Mouse (Mus musculus) right cerebral cortex, adult 18-20 months (tissue): Measurements from ENCODE around the gene Acsm5.
"Not testable (repeated sequence)": the region's sequence is repeated elsewhere in the genome, so short reads cannot be mapped to it uniquely, and the experiment has no call there.

Experiments
- DNase-seq: peaks from one replicate; pipeline ENCODE4 v3.0.0; 2022; ENCODE audit warnings: mixed read lengths

Acsm5 gene

DNA sequence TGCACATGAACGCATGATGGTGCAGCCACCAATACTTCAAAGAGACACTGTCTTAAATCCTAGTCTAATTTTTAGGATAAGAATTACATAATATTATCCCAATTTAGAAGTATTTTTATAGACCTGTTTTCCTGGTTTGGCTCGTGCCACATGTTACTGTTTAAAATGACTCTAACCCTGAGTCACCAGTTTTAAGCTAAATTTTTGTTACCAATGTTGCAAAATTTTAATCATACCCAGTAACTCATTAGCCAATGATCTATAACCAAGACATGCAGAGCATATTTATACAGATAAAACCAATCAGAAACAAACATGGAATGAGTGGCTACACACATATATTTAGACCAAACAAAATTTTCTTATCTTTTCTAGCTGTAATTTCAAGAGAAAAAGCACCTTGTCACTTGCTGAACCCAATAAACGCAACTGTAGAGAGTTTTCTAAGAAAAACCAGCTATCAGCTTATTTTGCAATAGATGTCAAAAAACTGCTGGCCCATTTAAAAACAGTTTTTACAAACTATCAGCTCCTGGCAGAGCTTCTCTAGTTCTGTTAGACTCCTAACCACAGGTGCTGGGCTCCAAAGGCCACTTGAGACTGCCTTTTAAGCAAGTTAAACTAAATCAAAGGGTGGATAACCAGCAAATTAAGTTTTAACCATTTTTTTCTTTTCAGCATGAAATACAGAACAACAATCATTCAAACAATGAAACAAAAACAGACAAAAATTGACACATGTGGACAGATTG, 31.4 kb downstream of the Acsm5 start:
- DNase-seq: no peak

GRCm38 (mm10) chr7:119554040-119554439, 34.8 kb downstream of the Acsm5 start, which contains the start of gene Acsm2:
Acsm2 (plus strand) TSS chr7:119554340.
- no peak for DNase-seq

DNA sequence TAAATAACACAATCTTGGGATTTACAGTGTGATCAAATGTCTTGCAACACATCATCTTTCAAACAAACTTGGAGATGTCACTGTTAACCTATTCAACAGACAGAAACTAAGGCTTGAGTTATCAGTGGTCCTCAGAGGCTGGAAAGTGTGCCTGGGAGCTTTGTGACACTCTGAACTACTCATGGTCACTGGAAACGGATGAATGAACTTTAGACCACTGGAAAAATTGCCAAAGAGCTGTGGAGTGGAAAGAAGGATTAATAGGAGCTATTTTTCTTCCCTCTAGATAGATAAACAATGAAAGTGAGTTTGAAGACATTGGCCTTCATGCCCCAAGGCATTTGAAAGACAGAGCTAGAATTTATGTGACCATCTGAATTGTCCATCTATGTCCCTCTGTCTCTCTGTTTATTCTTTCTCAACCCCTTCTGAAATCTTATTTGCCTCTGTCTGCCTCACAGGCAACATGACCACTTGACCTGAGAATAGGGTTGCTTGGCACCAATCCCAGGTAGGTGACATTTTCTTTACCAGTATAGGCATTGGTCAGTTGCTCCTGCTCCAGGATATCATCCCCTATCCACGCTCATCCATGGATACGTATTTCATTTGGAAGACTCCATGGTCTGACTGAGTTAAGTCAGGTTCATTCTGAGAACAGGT, 40.7 kb downstream of the Acsm5 start:
- DNase-seq: no peak

- DNase-seq: no peak
Measured at GRCm38 (mm10) chr7:119560452-119560835, 41.2 kb downstream of the Acsm5 start.

DNA sequence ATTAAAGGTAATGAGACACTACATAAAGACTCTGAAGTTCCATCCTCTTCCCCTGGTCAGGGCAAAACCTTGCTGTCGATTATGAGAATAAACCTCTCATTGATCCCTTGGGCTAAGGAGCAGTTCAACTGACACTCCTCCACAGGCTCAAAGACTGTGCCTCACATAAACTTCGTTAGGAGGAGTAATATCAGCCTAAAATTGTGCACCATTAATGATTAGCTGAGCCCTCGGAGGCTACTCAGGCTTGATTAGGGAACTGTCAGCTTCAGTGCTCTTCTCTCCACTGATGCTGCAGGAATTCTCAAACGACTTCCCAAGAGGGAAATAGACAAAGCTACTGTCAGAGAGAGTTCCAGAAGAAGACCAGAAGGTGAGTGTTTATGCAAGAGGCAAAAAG, 42.2 kb downstream of the Acsm5 start:
- DNase-seq: no peak

- not testable (repeated sequence) for DNase-seq
Measured at GRCm38 (mm10) chr7:119562476-119562875, 43.2 kb downstream of the Acsm5 start.

- no peak for DNase-seq
Measured at GRCm38 (mm10) chr7:119594530-119595107, 75.4 kb downstream of the Acsm5 start.
